Mouse (Mus musculus): Measurements from ENCODE around the gene Ahnak. TPM values are rescaled to one million over a fixed set of nuclear protein-coding genes. Genes with fewer than 3 reads are reported as not detected.
"Not testable (repeated sequence)": the region's sequence is repeated elsewhere in the genome, so short reads cannot be mapped to it uniquely, and the experiment has no call there.

Gene Ahnak
- total RNA-seq, 2 experiments from 2014 or later, result 372 to 659 TPM

DNA sequence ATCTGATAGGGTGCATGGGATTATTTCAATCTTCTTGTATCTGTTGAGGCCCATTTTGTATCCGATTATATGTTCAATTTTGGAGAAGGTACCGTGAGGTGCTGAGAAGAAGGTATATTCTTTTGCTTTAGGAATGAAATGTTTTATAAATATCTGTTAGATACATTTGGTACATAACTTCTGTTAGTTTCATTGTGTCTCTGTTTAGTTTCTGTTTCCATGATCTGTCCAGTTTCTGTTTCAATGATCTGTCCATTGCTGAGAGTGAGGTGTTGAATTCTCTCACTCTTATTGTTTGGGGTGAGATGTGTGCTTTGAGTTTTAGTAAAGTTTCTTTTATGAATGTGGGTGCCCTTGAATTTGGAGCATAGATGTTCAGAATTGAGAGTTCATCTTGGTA lies 134.9 kb downstream of the Ahnak start:
- not testable (repeated sequence) for ATAC-seq (ENCODE audit: poor library complexity, severe bottlenecking)

Other genes with a start within 250 kb of the Ahnak start
- 0.83 TPM in 1 of 2 replicates, not detected in the other for gene 1700092M07Rik, start 248.6 kb upstream of the Ahnak start, total RNA-seq (2015)
- 1.3 TPM in 1 of 2 replicates, not detected in the other for gene 1700092M07Rik, start 248.6 kb upstream of the Ahnak start, total RNA-seq (2017)
- 40.9 and 55.3 TPM in 2 replicates for gene Stx5a, start 247.9 kb upstream of the Ahnak start, total RNA-seq (2015)
- gene Stx5a, start 247.9 kb upstream of the Ahnak start, total RNA-seq (2017), result 40.8 and 65.6 TPM in 2 replicates
- 257 and 292 TPM in 2 replicates for gene Nxf1, start 232.2 kb upstream of the Ahnak start, total RNA-seq (2015)
- gene Nxf1, start 232.2 kb upstream of the Ahnak start, total RNA-seq (2017), result 69.7 and 76.0 TPM in 2 replicates
- 28.1 and 36.6 TPM in 2 replicates for gene Tmem223, start 218.3 kb upstream of the Ahnak start, total RNA-seq (2015)
- 11.6 and 12.0 TPM in 2 replicates for gene Tmem223, start 218.3 kb upstream of the Ahnak start, total RNA-seq (2017)
- 172 and 177 TPM in 2 replicates for gene Tmem179b, start 214.8 kb upstream of the Ahnak start, total RNA-seq (2015)
- gene Tmem179b, start 214.8 kb upstream of the Ahnak start, total RNA-seq (2017), result 98.4 and 108 TPM in 2 replicates
- gene Taf6l, start 202.9 kb upstream of the Ahnak start, total RNA-seq (2015), result 5.1 and 6.2 TPM in 2 replicates
- gene Taf6l, start 202.9 kb upstream of the Ahnak start, total RNA-seq (2017), result 8.9 and 9.8 TPM in 2 replicates
- 124 and 125 TPM in 2 replicates for gene Polr2g, start 190.7 kb upstream of the Ahnak start, total RNA-seq (2015)
- 54.1 and 58.2 TPM in 2 replicates for gene Polr2g, start 190.7 kb upstream of the Ahnak start, total RNA-seq (2017)
- 0.62 and 2.3 TPM in 2 replicates for gene Zbtb3, start 186.7 kb upstream of the Ahnak start, total RNA-seq (2015)
- gene Zbtb3, start 186.7 kb upstream of the Ahnak start, total RNA-seq (2017), result 1.8 and 2.5 TPM in 2 replicates
- 28.6 and 31.0 TPM in 2 replicates for gene Ttc9c, start 170.0 kb upstream of the Ahnak start, total RNA-seq (2015)
- 53.6 and 63.7 TPM in 2 replicates for gene Ttc9c, start 170.0 kb upstream of the Ahnak start, total RNA-seq (2017)
- gene Hnrnpul2, start 169.3 kb upstream of the Ahnak start, total RNA-seq (2015), result 52.3 and 56.0 TPM in 2 replicates
- gene Hnrnpul2, start 169.3 kb upstream of the Ahnak start, total RNA-seq (2017), result 72.8 and 94.4 TPM in 2 replicates
- not detected in 2 replicates for gene AC129217.1, start 159.5 kb upstream of the Ahnak start, total RNA-seq (2015)
- 1.8 and 5.9 TPM in 2 replicates for gene AC129217.1, start 159.5 kb upstream of the Ahnak start, total RNA-seq (2017)
- 84.8 and 97.8 TPM in 2 replicates for gene Bscl2, start 151.8 kb upstream of the Ahnak start, total RNA-seq (2015)
- 48.1 and 49.6 TPM in 2 replicates for gene Bscl2, start 151.8 kb upstream of the Ahnak start, total RNA-seq (2017)
- 0.16 TPM in 1 of 2 replicates, not detected in the other for gene Gng3, start 150.1 kb upstream of the Ahnak start, total RNA-seq (2015)
- not detected in 2 replicates for gene Gng3, start 150.1 kb upstream of the Ahnak start, total RNA-seq (2017)
- gene Lrrn4cl, start 138.5 kb upstream of the Ahnak start, total RNA-seq (2015), result 0.16 and 0.55 TPM in 2 replicates
- gene Lrrn4cl, start 138.5 kb upstream of the Ahnak start, total RNA-seq (2017), result 0.12 TPM in 1 of 2 replicates, not detected in the other
- gene Ubxn1, start 117.8 kb upstream of the Ahnak start, total RNA-seq (2015), result 63.2 and 66.8 TPM in 2 replicates
- gene Ubxn1, start 117.8 kb upstream of the Ahnak start, total RNA-seq (2017), result 149 and 168 TPM in 2 replicates
- gene Uqcc3, start 108.4 kb upstream of the Ahnak start, total RNA-seq (2015), result 39.9 and 41.9 TPM in 2 replicates
- gene Uqcc3, start 108.4 kb upstream of the Ahnak start, total RNA-seq (2017), result 58.1 and 75.6 TPM in 2 replicates
- gene Lbhd1, start 105.6 kb upstream of the Ahnak start, total RNA-seq (2015), result 29.0 and 50.8 TPM in 2 replicates
- gene Lbhd1, start 105.6 kb upstream of the Ahnak start, total RNA-seq (2017), result 5.2 and 7.5 TPM in 2 replicates
- not detected in 2 replicates for gene Gm49403, start 105.4 kb upstream of the Ahnak start, total RNA-seq (2015)
- gene Gm49403, start 105.4 kb upstream of the Ahnak start, total RNA-seq (2017), result not detected in 2 replicates
- 43.9 and 64.0 TPM in 2 replicates for gene 1810009A15Rik, start 100.4 kb upstream of the Ahnak start, total RNA-seq (2015)
- gene 1810009A15Rik, start 100.4 kb upstream of the Ahnak start, total RNA-seq (2017), result 61.2 and 66.3 TPM in 2 replicates
- 0.27 TPM in 1 of 2 replicates, not detected in the other for gene Gm49416, start 100.4 kb upstream of the Ahnak start, total RNA-seq (2015)
- gene Gm49416, start 100.4 kb upstream of the Ahnak start, total RNA-seq (2017), result 0.85 TPM in 1 of 2 replicates, not detected in the other
- 9.1 and 9.3 TPM in 2 replicates for gene Ints5, start 96.3 kb upstream of the Ahnak start, total RNA-seq (2015)
- gene Ints5, start 96.3 kb upstream of the Ahnak start, total RNA-seq (2017), result 10.2 and 11.3 TPM in 2 replicates
- 69.0 and 71.3 TPM in 2 replicates for gene Ganab, start 91.2 kb upstream of the Ahnak start, total RNA-seq (2015)
- 51.7 and 58.4 TPM in 2 replicates for gene Ganab, start 91.2 kb upstream of the Ahnak start, total RNA-seq (2017)
- 19.5 and 23.3 TPM in 2 replicates for gene B3gat3, start 68.9 kb upstream of the Ahnak start, total RNA-seq (2015)
- gene B3gat3, start 68.9 kb upstream of the Ahnak start, total RNA-seq (2017), result 28.9 and 29.8 TPM in 2 replicates
- 1.4 and 1.8 TPM in 2 replicates for gene Rom1, start 59.9 kb upstream of the Ahnak start, total RNA-seq (2015)
- gene Rom1, start 59.9 kb upstream of the Ahnak start, total RNA-seq (2017), result 0.81 and 3.2 TPM in 2 replicates
- gene Eml3, start 59.7 kb upstream of the Ahnak start, total RNA-seq (2015), result 17.1 and 18.0 TPM in 2 replicates
- gene Eml3, start 59.7 kb upstream of the Ahnak start, total RNA-seq (2017), result 29.3 and 32.0 TPM in 2 replicates
- 47.3 and 53.3 TPM in 2 replicates for gene Mta2, start 47.4 kb upstream of the Ahnak start, total RNA-seq (2015)
- 98.8 and 106 TPM in 2 replicates for gene Mta2, start 47.4 kb upstream of the Ahnak start, total RNA-seq (2017)
- gene Tut1, start 35.4 kb upstream of the Ahnak start, total RNA-seq (2015), result 1.7 and 2.9 TPM in 2 replicates
- gene Tut1, start 35.4 kb upstream of the Ahnak start, total RNA-seq (2017), result 8.8 and 9.9 TPM in 2 replicates
- gene Eef1g, start 22.2 kb upstream of the Ahnak start, total RNA-seq (2015), result 319 and 343 TPM in 2 replicates
- gene Eef1g, start 22.2 kb upstream of the Ahnak start, total RNA-seq (2017), result 206 and 209 TPM in 2 replicates
- 0.82 and 1.5 TPM in 2 replicates for gene Scgb1a1, start 98.7 kb downstream of the Ahnak start, total RNA-seq (2015)
- gene Scgb1a1, start 98.7 kb downstream of the Ahnak start, total RNA-seq (2017), result 1.6 TPM in 1 of 2 replicates, not detected in the other
- 7.2 and 9.5 TPM in 2 replicates for gene Asrgl1, start 146.4 kb downstream of the Ahnak start, total RNA-seq (2015)
- gene Asrgl1, start 146.4 kb downstream of the Ahnak start, total RNA-seq (2017), result 7.5 and 8.3 TPM in 2 replicates